Mouse (Mus musculus): ENCODE results near the gene Gcgr. TPM values are rescaled to one million over a fixed set of nuclear protein-coding genes. Genes with fewer than 3 reads are reported as not detected.
A peak's percentile ranks its signal among the peaks of the same experiment; 100 is the strongest.

Gcgr gene
- polyA plus RNA-seq, 1 experiment from 2014 or later = not detected

DNA sequence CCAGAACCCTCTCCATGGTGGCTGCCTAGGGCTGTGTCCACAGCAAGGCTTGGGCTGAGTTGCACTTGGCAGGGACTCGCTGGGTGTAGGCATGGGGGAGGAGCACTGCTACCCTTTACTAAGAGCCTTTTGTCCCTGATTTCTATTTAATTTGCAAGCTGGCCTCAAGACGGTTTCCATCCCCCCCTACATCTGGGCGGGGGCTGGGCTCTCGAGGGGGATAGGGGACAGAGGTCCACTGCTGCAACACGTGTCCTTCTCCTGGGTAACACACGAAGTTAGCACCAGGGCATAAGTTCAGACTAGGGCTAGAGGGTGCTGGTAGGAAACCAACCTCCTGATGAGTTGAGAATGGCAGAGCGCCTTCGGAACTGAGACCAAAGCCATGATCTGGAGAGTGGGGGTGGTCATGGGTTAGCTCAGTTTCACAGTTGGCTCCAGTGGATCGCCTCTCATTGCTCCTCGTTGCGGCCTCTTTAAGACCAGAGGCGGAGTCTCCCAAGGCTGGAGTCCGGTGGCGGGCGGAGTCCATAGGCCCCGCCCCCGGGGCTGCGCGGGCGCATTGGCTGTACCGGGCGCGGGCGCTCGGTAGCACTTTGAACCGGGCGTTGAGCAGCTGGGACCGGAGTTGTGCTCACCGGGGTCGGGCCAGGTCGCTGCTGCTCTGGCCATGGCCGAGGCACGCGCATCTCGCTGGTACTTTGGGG is 39.0 kb upstream of the Gcgr start, which contains the start of gene Slc25a10:
TSS of gene Slc25a10 (plus strand) at position 524 of the 707 bp plus-strand sequence.
- Histone ChIP-seq H3K4me3 (ENCODE audit: low read depth, low read length) (peak within 1 kb of the TSS; percentile 92), H3K9me3 (ENCODE audit: control insufficient read depth, low read length) (no peaks in the 10 kb centered on the region), H3K27me3 (ENCODE audit: control insufficient read depth, insufficient read depth, low read length) (no peaks in the 10 kb centered on the region), H3K9ac (ENCODE audit: low read length) (peak within 1 kb of the TSS; percentile 80), H3K4me1 (ENCODE audit: control insufficient read depth, insufficient read depth, low read length) (peaks cover 20% of the 10 kb centered on the region), H3K36me3 (ENCODE audit: control insufficient read depth, insufficient read depth, low read length) (peaks cover 25% of the 10 kb centered on the region), H3K4me2 (peak within 1 kb of the TSS; percentile 86), H3K27ac (ENCODE audit: low read depth, low read length) (peak within 1 kb of the TSS; percentile 68)
- peak; percentile 99 for DNase-seq (ENCODE audit: low spot score, missing footprints)
- peak; percentile 92 for ATAC-seq (ENCODE audit: low FRiP score)
- under 1% methylated on average over 35 of the region's 35 CpGs for WGBS

DNA sequence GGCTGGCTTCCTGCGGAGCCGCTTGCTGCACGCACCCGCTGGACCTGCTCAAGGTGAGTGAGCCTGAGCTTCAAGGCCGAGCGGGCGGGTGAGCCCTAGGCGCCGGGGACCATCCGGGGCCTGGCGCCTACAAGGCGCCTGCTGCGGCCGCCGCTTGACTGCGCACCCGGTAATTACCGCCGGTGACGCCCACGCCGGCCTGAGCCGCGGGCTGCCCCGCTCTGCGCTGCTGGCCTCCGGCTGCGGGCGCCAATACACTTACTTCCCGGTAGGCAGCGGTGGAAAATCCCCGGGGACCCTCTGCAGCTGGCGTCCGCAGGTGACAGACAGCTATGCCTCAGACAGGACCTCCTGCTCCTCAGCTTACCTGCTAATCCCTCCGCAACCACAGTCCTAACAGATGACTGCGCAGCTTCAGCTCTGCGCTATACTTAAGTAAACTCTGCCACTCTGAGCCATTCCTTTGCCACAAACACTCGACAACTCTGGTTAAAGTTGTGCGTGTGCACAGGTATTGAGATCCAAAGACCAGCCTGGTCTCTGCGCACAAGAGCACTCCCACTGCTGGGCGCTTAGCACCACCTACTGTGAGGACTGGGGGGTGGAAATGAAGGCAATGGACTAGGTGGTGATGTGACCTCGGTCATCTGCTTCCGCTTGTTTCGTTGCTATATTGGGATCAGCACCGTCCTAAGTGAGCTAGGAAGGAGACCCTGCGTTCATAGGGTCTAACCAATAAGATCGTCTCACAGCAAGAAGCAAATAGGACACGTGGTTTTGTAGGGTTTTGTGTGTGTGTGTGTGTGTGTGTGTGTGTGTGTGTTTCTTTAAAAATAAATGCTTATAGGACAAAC is 38.2 kb upstream of the Gcgr start:
- H3K9me3 ChIP-seq (ENCODE audit: control insufficient read depth, low read length) = no peaks in the 10 kb centered on the region
- peaks cover 20% of the 10 kb centered on the region for H3K4me1 ChIP-seq (ENCODE audit: control insufficient read depth, insufficient read depth, low read length)
- DNase-seq (ENCODE audit: low spot score, missing footprints) = peak; percentile 93
- H3K27me3 ChIP-seq (ENCODE audit: control insufficient read depth, insufficient read depth, low read length) = no peaks in the 10 kb centered on the region
- peak overlapping the region; percentile 86 for H3K4me2 ChIP-seq
- ATAC-seq (ENCODE audit: low FRiP score) = peak; percentile 56
- under 1% methylated on average over 48 of the region's 48 CpGs for WGBS
- peaks cover 18% of the 10 kb centered on the region for H3K36me3 ChIP-seq (ENCODE audit: control insufficient read depth, insufficient read depth, low read length)
- H3K9ac ChIP-seq (ENCODE audit: low read length) = peak overlapping the region; percentile 80
- H3K27ac ChIP-seq (ENCODE audit: low read depth, low read length) = peak overlapping the region; percentile 63
- H3K4me3 ChIP-seq (ENCODE audit: low read depth, low read length) = peak overlapping the region; percentile 92

GRCm38 (mm10) chr11:120492878-120493203 is 37.7 kb upstream of the Gcgr start:
- DNase-seq (ENCODE audit: low spot score, missing footprints) = peak; percentile 88
- WGBS = 32% methylated on average over 3 of the region's 3 CpGs
- Histone ChIP-seq H3K36me3 (ENCODE audit: control insufficient read depth, insufficient read depth, low read length) (peaks cover 14% of the 10 kb centered on the region; the same call in 1 of the 2 replicates), H3K4me3 (ENCODE audit: low read depth, low read length) (peak overlapping the region; percentile 92), H3K9me3 (ENCODE audit: control insufficient read depth, low read length) (no peaks in the 10 kb centered on the region), H3K27me3 (ENCODE audit: control insufficient read depth, insufficient read depth, low read length) (no peaks in the 10 kb centered on the region), H3K4me1 (ENCODE audit: control insufficient read depth, insufficient read depth, low read length) (peaks cover 20% of the 10 kb centered on the region), H3K9ac (ENCODE audit: low read length) (peak overlapping the region; percentile 53), H3K4me2 (peak overlapping the region; percentile 86), H3K27ac (ENCODE audit: low read depth, low read length) (no peak overlapping the region)
- ATAC-seq (ENCODE audit: low FRiP score) = no peak

DNA sequence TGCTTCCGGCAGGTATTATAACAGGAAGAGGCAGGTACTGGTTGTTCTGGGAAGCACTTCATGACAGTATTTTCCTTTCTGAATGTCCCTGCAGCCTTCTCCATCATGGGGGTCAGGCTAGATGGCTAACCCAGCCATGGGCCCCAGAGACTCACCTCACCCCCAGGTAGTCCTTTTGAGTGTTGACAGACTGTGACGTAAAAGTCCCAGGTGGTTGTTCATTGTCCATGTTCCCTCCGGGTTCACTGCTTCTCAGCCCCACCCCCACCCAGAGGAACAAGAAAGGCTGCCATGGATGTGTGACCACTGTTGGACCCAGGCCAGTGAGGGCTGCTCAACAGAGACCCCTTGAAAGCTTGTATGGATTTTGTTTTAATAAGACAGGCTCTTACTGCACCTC is 37.1 kb upstream of the Gcgr start:
- Histone ChIP-seq H3K4me3 (ENCODE audit: low read depth, low read length) (peak overlapping the region; percentile 92; the same call in 1 of the 2 replicates), H3K4me2 (peak overlapping the region; percentile 86), H3K9me3 (ENCODE audit: control insufficient read depth, low read length) (no peaks in the 10 kb centered on the region), H3K36me3 (ENCODE audit: control insufficient read depth, insufficient read depth, low read length) (peaks cover 9% of the 10 kb centered on the region; the same call in 1 of the 2 replicates), H3K9ac (ENCODE audit: low read length) (peak overlapping the region; percentile 53), H3K27ac (ENCODE audit: low read depth, low read length) (no peak overlapping the region), H3K4me1 (ENCODE audit: control insufficient read depth, insufficient read depth, low read length) (peaks cover 20% of the 10 kb centered on the region), H3K27me3 (ENCODE audit: control insufficient read depth, insufficient read depth, low read length) (no peaks in the 10 kb centered on the region)
- ATAC-seq (ENCODE audit: low FRiP score) = no peak
- 70% methylated on average over 3 of the region's 3 CpGs for WGBS
- no peak for DNase-seq (ENCODE audit: low spot score, missing footprints)

- no peak overlapping the region for H3K4me2 ChIP-seq
- H3K36me3 ChIP-seq (ENCODE audit: control insufficient read depth, insufficient read depth, low read length) = peaks cover 5% of the 10 kb centered on the region; the same call in 1 of the 2 replicates
- no peak overlapping the region for H3K27ac ChIP-seq (ENCODE audit: low read depth, low read length)
- H3K9ac ChIP-seq (ENCODE audit: low read length) = no peak overlapping the region
- DNase-seq (ENCODE audit: low spot score, missing footprints) = peak; percentile 57
- H3K27me3 ChIP-seq (ENCODE audit: control insufficient read depth, insufficient read depth, low read length) = no peaks in the 10 kb centered on the region
- no peak for ATAC-seq (ENCODE audit: low FRiP score)
- H3K9me3 ChIP-seq (ENCODE audit: control insufficient read depth, low read length) = no peaks in the 10 kb centered on the region
- peaks cover 20% of the 10 kb centered on the region for H3K4me1 ChIP-seq (ENCODE audit: control insufficient read depth, insufficient read depth, low read length)
- no peak overlapping the region for H3K4me3 ChIP-seq (ENCODE audit: low read depth, low read length)
- 84% methylated on average over 3 of the region's 3 CpGs for WGBS
These were observed 36.6 kb upstream of the Gcgr start for GRCm38 (mm10) chr11:120493911-120494310.

DNA sequence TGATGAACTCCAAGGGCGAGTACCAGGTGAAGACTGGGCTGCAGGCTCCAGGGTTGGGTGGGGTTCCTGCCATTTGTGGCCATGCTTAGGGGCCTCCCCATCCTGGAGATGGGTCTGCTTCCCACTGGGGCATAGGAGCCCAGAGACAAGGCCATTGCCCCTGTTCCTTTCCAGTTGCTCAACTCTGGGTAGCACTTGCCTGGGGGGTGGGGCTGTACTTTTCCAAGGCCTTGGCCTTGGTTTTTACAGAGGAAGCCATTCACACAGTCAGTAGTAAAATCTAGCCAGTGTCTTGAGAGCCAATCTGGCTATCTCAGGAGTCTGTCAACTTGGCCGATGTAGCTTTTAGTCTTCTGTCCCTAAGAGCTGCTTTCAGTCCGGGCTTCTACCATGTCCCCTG is 33.1 kb upstream of the Gcgr start:
- Histone ChIP-seq H3K36me3 (ENCODE audit: control insufficient read depth, insufficient read depth, low read length) (peaks cover 3% of the 10 kb centered on the region; the same call in 1 of the 2 replicates), H3K4me2 (no peak overlapping the region), H3K9ac (ENCODE audit: low read length) (no peak overlapping the region), H3K27me3 (ENCODE audit: control insufficient read depth, insufficient read depth, low read length) (no peaks in the 10 kb centered on the region), H3K9me3 (ENCODE audit: control insufficient read depth, low read length) (no peaks in the 10 kb centered on the region), H3K4me1 (ENCODE audit: control insufficient read depth, insufficient read depth, low read length) (peaks cover 9% of the 10 kb centered on the region), H3K27ac (ENCODE audit: low read depth, low read length) (no peak overlapping the region), H3K4me3 (ENCODE audit: low read depth, low read length) (no peak overlapping the region)
- no peak for DNase-seq (ENCODE audit: low spot score, missing footprints)
- ATAC-seq (ENCODE audit: low FRiP score) = no peak
- WGBS = 86% methylated on average over 3 of the region's 3 CpGs

DNA sequence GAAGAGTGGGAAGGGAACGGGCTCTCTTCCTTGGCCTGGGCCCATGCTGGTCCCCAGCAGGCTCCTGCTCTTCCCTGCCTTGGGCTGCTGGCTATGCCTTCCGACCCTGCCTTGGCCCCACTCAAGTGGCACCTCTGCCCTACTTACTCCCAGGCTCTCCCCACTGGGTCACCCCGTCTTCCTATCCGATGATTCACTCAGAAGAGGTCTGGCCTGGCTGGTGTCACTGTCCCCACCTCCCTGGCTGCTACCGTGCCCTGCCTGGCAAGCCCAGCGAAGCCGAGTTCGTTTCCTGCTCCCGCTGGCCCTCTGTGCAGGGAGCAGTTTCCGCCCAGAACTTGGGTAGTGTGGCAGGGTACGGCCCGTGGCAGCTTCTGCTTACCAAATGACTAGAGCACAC is 32.3 kb upstream of the Gcgr start:
- WGBS = 94% methylated on average over 12 of the region's 12 CpGs
- H3K27ac ChIP-seq (ENCODE audit: low read depth, low read length) = no peak overlapping the region
- no peak overlapping the region for H3K9ac ChIP-seq (ENCODE audit: low read length)
- no peaks in the 10 kb centered on the region for H3K27me3 ChIP-seq (ENCODE audit: control insufficient read depth, insufficient read depth, low read length)
- H3K4me2 ChIP-seq = no peak overlapping the region
- DNase-seq (ENCODE audit: low spot score, missing footprints) (no peak), ATAC-seq (ENCODE audit: low FRiP score) (no peak)
- H3K4me3 ChIP-seq (ENCODE audit: low read depth, low read length) = no peak overlapping the region
- peaks cover 3% of the 10 kb centered on the region; the same call in 1 of the 2 replicates for H3K36me3 ChIP-seq (ENCODE audit: control insufficient read depth, insufficient read depth, low read length)
- H3K4me1 ChIP-seq (ENCODE audit: control insufficient read depth, insufficient read depth, low read length) = peaks cover 4% of the 10 kb centered on the region
- H3K9me3 ChIP-seq (ENCODE audit: control insufficient read depth, low read length) = no peaks in the 10 kb centered on the region

DNA sequence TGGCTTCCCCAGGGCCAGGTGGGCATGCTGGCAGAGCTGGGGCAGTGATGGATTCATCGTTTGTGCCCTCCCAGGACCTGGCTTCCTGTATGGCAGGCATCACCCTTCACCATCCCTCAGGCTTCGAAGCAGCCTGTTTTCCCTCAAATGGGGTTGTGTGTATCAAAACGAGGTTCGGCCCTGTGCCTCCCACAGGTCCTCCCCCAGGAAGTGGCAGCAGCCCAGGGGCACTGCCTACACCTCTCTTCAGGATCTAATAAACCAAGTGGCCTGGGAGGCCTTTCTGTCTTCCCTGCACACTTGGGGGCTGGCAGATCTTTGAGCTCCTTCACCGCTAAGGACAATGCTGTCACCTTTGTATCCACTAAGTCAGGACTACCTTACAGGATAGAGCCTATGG is 31.6 kb upstream of the Gcgr start:
- Histone ChIP-seq H3K4me2 (no peak overlapping the region), H3K4me1 (ENCODE audit: control insufficient read depth, insufficient read depth, low read length) (no peaks in the 10 kb centered on the region), H3K27ac (ENCODE audit: low read depth, low read length) (no peak overlapping the region), H3K27me3 (ENCODE audit: control insufficient read depth, insufficient read depth, low read length) (no peaks in the 10 kb centered on the region), H3K9ac (ENCODE audit: low read length) (no peak overlapping the region), H3K9me3 (ENCODE audit: control insufficient read depth, low read length) (no peaks in the 10 kb centered on the region), H3K36me3 (ENCODE audit: control insufficient read depth, insufficient read depth, low read length) (peaks cover 3% of the 10 kb centered on the region; the same call in 1 of the 2 replicates), H3K4me3 (ENCODE audit: low read depth, low read length) (no peak overlapping the region)
- ATAC-seq (ENCODE audit: low FRiP score) (no peak), DNase-seq (ENCODE audit: low spot score, missing footprints) (no peak)
- 96% methylated on average over 5 of the region's 5 CpGs for WGBS

GRCm38 (mm10) chr11:120499894-120500293 is 30.6 kb upstream of the Gcgr start:
- Histone ChIP-seq H3K27ac (ENCODE audit: low read depth, low read length) (no peak overlapping the region), H3K4me2 (no peak overlapping the region), H3K4me1 (ENCODE audit: control insufficient read depth, insufficient read depth, low read length) (no peaks in the 10 kb centered on the region), H3K36me3 (ENCODE audit: control insufficient read depth, insufficient read depth, low read length) (no peaks in the 10 kb centered on the region; the same call in 1 of the 2 replicates), H3K9ac (ENCODE audit: low read length) (no peak overlapping the region), H3K9me3 (ENCODE audit: control insufficient read depth, low read length) (no peaks in the 10 kb centered on the region), H3K27me3 (ENCODE audit: control insufficient read depth, insufficient read depth, low read length) (no peaks in the 10 kb centered on the region), H3K4me3 (ENCODE audit: low read depth, low read length) (no peak overlapping the region)
- DNase-seq (ENCODE audit: low spot score, missing footprints) = no peak
- ATAC-seq (ENCODE audit: low FRiP score) = no peak
- 76% methylated on average over 6 of the region's 6 CpGs for WGBS

Data from midbrain, embryonic 11.5 days (tissue).